Mouse (Mus musculus): Measurements from ENCODE around the gene Nav2.

Gene Nav2

GRCm38 (mm10) chr7:49181010-49181409 lies 272.5 kb downstream of the Nav2 start:
- TF ChIP-seq POU5F1 (IDR thresholded peaks at IDR 0.05; ENCODE audit: borderline replicate concordance, low read length) (no peak), NANOG (IDR thresholded peaks at IDR 0.05; ENCODE audit: borderline replicate concordance, low read length) (no peak), CTCF (conservative IDR thresholded peaks at IDR 0.05; ENCODE audit: low read length) (no peak)
- H3K9me3 ChIP-seq (ENCODE audit: low read length) = peaks cover 9% of the 10 kb centered on the region
- no peak overlapping the region for H3K4me3 ChIP-seq (replicated peaks; ENCODE audit: low read length)

GRCm38 (mm10) chr7:49182427-49182826 lies 273.9 kb downstream of the Nav2 start:
- Histone ChIP-seq H3K36me3 (ENCODE audit: insufficient read depth, low read length) (no peaks in the 10 kb centered on the region), H3K27me3 (ENCODE audit: insufficient read depth, low read length) (no peaks in the 10 kb centered on the region), H3K9me3 (ENCODE audit: low read length) (peaks cover 9% of the 10 kb centered on the region), H3K4me3 (replicated peaks; ENCODE audit: low read length) (no peak overlapping the region), H3K4me1 (replicated peaks; ENCODE audit: low read depth, low read length) (no peaks in the 10 kb centered on the region)
- TF ChIP-seq NANOG (IDR thresholded peaks at IDR 0.05; ENCODE audit: borderline replicate concordance, low read length) = no peak
- no peak for TF ChIP-seq CTCF (conservative IDR thresholded peaks at IDR 0.05; ENCODE audit: low read length)
- no peak for TF ChIP-seq POU5F1 (IDR thresholded peaks at IDR 0.05; ENCODE audit: borderline replicate concordance, low read length)

More at GRCm38 (mm10) chr7:49181010-49181409, 272.5 kb downstream of the Nav2 start:
- H3K4me1 ChIP-seq (replicated peaks; ENCODE audit: low read depth, low read length) = no peaks in the 10 kb centered on the region
- H3K27me3 ChIP-seq (ENCODE audit: insufficient read depth, low read length) = peaks cover 3% of the 10 kb centered on the region; the same call in 1 of the 2 replicates
- no peaks in the 10 kb centered on the region for H3K36me3 ChIP-seq (ENCODE audit: insufficient read depth, low read length)

GRCm38 (mm10) chr7:49183696-49184095 lies 275.2 kb downstream of the Nav2 start:
- TF ChIP-seq POU5F1 (IDR thresholded peaks at IDR 0.05; ENCODE audit: borderline replicate concordance, low read length) (no peak), CTCF (conservative IDR thresholded peaks at IDR 0.05; ENCODE audit: low read length) (no peak), NANOG (IDR thresholded peaks at IDR 0.05; ENCODE audit: borderline replicate concordance, low read length) (no peak)
- Histone ChIP-seq H3K9me3 (ENCODE audit: low read length) (peaks cover under 1% of the 10 kb centered on the region; the same call in 1 of the 2 replicates), H3K4me3 (replicated peaks; ENCODE audit: low read length) (no peak overlapping the region), H3K4me1 (replicated peaks; ENCODE audit: low read depth, low read length) (no peaks in the 10 kb centered on the region), H3K36me3 (ENCODE audit: insufficient read depth, low read length) (no peaks in the 10 kb centered on the region), H3K27me3 (ENCODE audit: insufficient read depth, low read length) (no peaks in the 10 kb centered on the region)

GRCm38 (mm10) chr7:49185991-49186390 lies 277.5 kb downstream of the Nav2 start:
- Histone ChIP-seq H3K4me3 (replicated peaks; ENCODE audit: low read length) (no peak overlapping the region), H3K4me1 (replicated peaks; ENCODE audit: low read depth, low read length) (no peaks in the 10 kb centered on the region), H3K36me3 (ENCODE audit: insufficient read depth, low read length) (no peaks in the 10 kb centered on the region), H3K9me3 (ENCODE audit: low read length) (no peaks in the 10 kb centered on the region), H3K27me3 (ENCODE audit: insufficient read depth, low read length) (0 out of 2 replicates have a peak, but pooled peaks cover 2% of the 10 kb centered on the region)
- no peak for TF ChIP-seq POU5F1 (IDR thresholded peaks at IDR 0.05; ENCODE audit: borderline replicate concordance, low read length)
- no peak for TF ChIP-seq CTCF (conservative IDR thresholded peaks at IDR 0.05; ENCODE audit: low read length)
- TF ChIP-seq NANOG (IDR thresholded peaks at IDR 0.05; ENCODE audit: borderline replicate concordance, low read length) = no peak

GRCm38 (mm10) chr7:49189364-49189763 lies 280.8 kb downstream of the Nav2 start:
- Histone ChIP-seq H3K36me3 (ENCODE audit: insufficient read depth, low read length) (no peaks in the 10 kb centered on the region), H3K4me1 (replicated peaks; ENCODE audit: low read depth, low read length) (no peaks in the 10 kb centered on the region), H3K9me3 (ENCODE audit: low read length) (peaks cover 5% of the 10 kb centered on the region; the same call in 1 of the 2 replicates), H3K4me3 (replicated peaks; ENCODE audit: low read length) (no peak overlapping the region), H3K27me3 (ENCODE audit: insufficient read depth, low read length) (peaks cover 9% of the 10 kb centered on the region; the same call in 1 of the 2 replicates)
- TF ChIP-seq POU5F1 (IDR thresholded peaks at IDR 0.05; ENCODE audit: borderline replicate concordance, low read length) (no peak), NANOG (IDR thresholded peaks at IDR 0.05; ENCODE audit: borderline replicate concordance, low read length) (no peak), CTCF (conservative IDR thresholded peaks at IDR 0.05; ENCODE audit: low read length) (no peak)

- H3K36me3 ChIP-seq (ENCODE audit: insufficient read depth, low read length) = no peaks in the 10 kb centered on the region
- peaks cover 5% of the 10 kb centered on the region; the same call in 1 of the 2 replicates for H3K9me3 ChIP-seq (ENCODE audit: low read length)
- H3K27me3 ChIP-seq (ENCODE audit: insufficient read depth, low read length) = peaks cover 9% of the 10 kb centered on the region; the same call in 1 of the 2 replicates
- TF ChIP-seq NANOG (IDR thresholded peaks at IDR 0.05; ENCODE audit: borderline replicate concordance, low read length) (no peak), POU5F1 (IDR thresholded peaks at IDR 0.05; ENCODE audit: borderline replicate concordance, low read length) (no peak), CTCF (conservative IDR thresholded peaks at IDR 0.05; ENCODE audit: low read length) (no peak)
- H3K4me3 ChIP-seq (replicated peaks; ENCODE audit: low read length) = no peak overlapping the region
- no peaks in the 10 kb centered on the region for H3K4me1 ChIP-seq (replicated peaks; ENCODE audit: low read depth, low read length)
These were observed 281.9 kb downstream of the Nav2 start for GRCm38 (mm10) chr7:49190231-49190985.

GRCm38 (mm10) chr7:49191081-49191678 lies 282.7 kb downstream of the Nav2 start:
- Histone ChIP-seq H3K4me3 (replicated peaks; ENCODE audit: low read length) (no peak overlapping the region), H3K27me3 (ENCODE audit: insufficient read depth, low read length) (peaks cover 9% of the 10 kb centered on the region; the same call in 1 of the 2 replicates), H3K4me1 (replicated peaks; ENCODE audit: low read depth, low read length) (no peaks in the 10 kb centered on the region), H3K9me3 (ENCODE audit: low read length) (peaks cover 5% of the 10 kb centered on the region; the same call in 1 of the 2 replicates), H3K36me3 (ENCODE audit: insufficient read depth, low read length) (no peaks in the 10 kb centered on the region)
- no peak for TF ChIP-seq NANOG (IDR thresholded peaks at IDR 0.05; ENCODE audit: borderline replicate concordance, low read length)
- TF ChIP-seq CTCF (conservative IDR thresholded peaks at IDR 0.05; ENCODE audit: low read length) = no peak
- no peak for TF ChIP-seq POU5F1 (IDR thresholded peaks at IDR 0.05; ENCODE audit: borderline replicate concordance, low read length)

- H3K9me3 ChIP-seq (ENCODE audit: low read length) = peaks cover 5% of the 10 kb centered on the region; the same call in 1 of the 2 replicates
- TF ChIP-seq POU5F1 (IDR thresholded peaks at IDR 0.05; ENCODE audit: borderline replicate concordance, low read length) = no peak
- TF ChIP-seq CTCF (conservative IDR thresholded peaks at IDR 0.05; ENCODE audit: low read length) = no peak
- TF ChIP-seq NANOG (IDR thresholded peaks at IDR 0.05; ENCODE audit: borderline replicate concordance, low read length) = no peak
- H3K4me1 ChIP-seq (replicated peaks; ENCODE audit: low read depth, low read length) = no peaks in the 10 kb centered on the region
- H3K4me3 ChIP-seq (replicated peaks; ENCODE audit: low read length) = no peak overlapping the region
- peaks cover 9% of the 10 kb centered on the region; the same call in 1 of the 2 replicates for H3K27me3 ChIP-seq (ENCODE audit: insufficient read depth, low read length)
- H3K36me3 ChIP-seq (ENCODE audit: insufficient read depth, low read length) = no peaks in the 10 kb centered on the region
These were observed 283.7 kb downstream of the Nav2 start for GRCm38 (mm10) chr7:49192061-49192695.

Measured in E14TG2a.4 (cell line).